Mouse (Mus musculus): ENCODE results near the gene Erf.

- TF ChIP-seq CTCF (IDR thresholded peaks at IDR 0.05; ENCODE audit: low read depth, low read length) (no peak), EP300 (IDR thresholded peaks at IDR 0.05; ENCODE audit: insufficient read depth, low read depth, low read length) (no peak), POLR2A (IDR thresholded peaks at IDR 0.05; ENCODE audit: insufficient read depth, low read length) (no peak)
Observed at GRCm38 (mm10) chr7:25274996-25275395, 24.4 kb upstream of the Erf start.
